Mouse (Mus musculus) kidney, adult 18-20 months (tissue): ENCODE measurements around the gene Gmeb1.
A peak's percentile ranks its signal among the peaks of the same experiment; 100 is the strongest.
"Not testable (repeated sequence)": the region's sequence is repeated elsewhere in the genome, so short reads cannot be mapped to it uniquely, and the experiment has no call there.

Source experiments
- DNase-seq: peaks from one replicate; pipeline ENCODE4 v3.0.0; 2021

The Gmeb1 gene

DNA sequence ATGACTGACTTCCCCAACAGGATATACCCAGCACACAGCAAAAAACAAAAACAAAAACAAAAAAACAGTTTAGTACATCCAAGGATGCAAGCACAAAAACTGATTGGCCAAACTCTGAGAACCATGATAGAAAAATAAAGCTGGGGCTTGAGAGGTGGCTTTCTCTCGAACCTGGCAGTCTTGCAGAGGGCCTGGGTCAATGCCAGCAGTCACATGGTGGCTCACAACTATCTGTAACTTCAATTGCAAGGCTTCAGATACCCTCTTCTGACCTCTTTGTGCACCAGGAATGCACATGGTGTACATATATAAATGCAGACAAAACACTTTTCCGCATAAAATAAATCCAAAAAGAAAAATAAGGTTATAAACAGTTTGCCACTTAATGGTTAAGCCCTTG, 11.8 kb upstream of the Gmeb1 start:
- DNase-seq = no peak

DNA sequence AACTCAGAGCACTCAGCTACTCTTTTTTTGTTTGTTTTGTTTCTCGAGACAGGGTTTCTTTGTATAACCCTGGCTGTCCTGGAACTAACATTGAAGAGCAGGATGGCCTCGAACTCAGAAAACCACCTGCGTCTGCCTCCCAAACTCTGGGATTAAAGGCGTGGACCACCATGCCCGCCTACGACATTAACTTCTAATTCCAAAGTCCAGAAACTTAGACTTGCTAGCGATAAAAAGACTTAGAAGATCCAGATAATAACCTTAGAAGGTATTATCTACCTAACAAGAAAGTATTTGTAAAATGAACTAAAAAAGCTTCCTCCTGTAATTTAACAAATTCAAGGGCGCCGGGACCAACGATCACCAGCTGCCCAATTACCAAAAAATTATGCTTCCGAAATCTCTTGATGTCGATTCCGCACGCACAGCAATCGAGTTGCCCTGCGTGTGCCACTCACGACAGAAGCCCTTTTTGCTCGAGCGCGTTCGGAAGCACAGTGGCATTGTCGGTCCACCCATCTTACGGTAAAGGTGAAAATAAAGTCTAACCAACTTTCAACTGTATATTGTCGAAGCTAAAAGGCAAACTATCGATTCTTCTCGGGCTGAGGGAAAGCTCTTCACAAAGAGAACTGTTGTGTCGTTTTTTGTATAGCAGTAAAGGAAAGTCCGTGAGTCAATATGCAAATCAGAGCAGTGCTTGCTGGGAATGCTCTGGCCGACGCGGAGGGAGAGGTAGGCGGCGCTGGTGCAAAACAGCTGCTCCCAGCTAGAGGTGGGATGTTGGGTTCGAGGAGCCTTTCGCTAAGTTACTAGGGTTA, 8.5 kb upstream of the Gmeb1 start:
- peak; percentile 87 for DNase-seq

DNA sequence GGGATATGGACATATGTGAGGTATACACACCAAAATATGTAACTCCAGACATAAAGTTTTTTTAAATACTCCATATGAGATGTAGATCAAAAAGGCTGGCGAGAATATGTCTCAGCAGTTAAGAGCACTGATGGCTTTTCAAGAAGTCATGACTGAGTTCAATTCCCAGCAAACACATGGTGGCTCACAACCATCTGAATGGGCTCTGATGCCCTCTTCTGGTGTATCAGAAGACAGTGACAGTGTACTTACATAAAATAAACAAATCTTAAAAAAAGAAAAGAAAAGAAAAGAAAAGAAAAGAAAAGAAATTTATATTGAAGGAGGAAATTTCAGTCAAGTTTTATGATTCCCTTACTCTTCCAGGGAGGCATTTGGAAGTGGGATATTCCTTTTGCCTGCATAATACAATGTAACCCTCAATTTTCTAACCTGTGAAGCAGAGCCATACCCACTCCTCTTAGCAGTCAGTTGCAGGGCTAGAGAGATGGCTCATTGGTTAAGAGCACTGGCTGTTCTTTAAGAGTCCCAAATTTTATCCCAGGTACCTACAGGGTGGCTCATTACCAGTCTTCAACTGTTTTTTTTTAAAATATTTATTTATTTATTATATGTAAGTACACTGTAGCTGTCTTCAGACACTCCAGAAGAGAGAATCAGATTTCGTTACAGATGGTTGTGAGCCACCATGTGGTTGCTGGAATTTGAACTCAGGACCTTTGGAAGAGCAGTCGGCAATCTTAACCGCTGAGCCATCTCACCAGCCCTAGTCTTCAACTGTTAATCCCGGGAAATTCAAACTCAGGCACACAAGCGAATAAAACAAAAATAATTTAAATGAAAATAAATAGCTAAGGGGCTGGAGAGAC, 7.7 kb upstream of the Gmeb1 start:
- no peak for DNase-seq

DNA sequence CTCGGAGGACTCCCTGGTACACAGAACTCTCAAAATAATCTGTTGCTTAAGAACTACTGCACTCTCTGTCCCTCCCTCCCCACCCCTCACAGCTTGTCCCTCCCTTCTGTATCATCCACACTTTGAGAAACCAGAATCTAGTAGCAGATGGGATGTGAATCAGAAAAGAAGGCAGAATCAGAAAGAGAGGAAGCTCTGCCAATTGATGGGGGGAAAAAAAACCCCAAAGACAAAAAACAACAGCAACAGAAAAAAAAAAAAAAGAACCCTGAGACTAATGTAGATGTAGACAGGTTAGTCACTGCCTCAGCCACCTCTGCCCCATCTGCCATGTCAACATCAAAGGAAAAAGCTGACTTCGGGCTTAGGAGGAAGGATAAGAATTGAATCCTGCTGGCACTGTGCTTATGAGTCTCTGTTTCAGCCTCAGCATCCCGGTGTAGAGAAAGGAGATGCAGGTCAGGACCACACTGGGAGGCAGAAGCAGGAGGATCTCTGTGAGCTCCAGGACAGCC, 5.5 kb upstream of the Gmeb1 start:
- DNase-seq = no peak

DNA sequence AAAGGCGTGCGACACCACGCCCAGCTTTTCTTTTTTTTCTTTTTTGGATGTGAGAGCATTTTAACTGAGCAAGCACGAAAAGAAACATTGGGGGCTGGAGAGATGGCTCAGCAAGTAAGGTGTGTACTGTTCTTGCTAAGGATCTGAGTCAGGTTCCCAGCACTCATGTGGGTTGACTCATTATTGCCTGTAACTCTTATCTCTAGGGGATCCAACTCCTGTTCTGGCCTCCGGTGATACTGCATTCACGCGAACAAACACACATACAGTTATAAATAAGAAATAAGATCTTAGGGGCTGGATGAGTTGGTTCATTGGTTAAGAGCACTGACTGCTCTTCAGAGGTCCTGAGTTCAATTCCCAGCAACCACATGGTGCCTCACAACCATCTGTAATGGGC, 1.9 kb upstream of the Gmeb1 start:
- no peak for DNase-seq

DNA sequence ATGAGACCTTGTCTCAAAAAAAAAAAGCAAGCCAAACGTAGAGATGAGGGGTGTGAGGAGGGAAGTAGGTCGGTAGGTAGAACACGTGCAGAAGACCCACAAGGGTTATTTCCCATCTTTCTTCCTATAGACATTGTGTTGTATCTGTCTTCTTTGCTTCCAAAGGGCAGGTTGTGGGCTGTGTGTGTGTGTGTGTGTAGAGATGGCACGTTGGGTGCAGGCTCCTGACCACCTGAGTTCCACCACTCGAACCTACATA, 885 bp upstream of the Gmeb1 start:
- DNase-seq = no peak

DNA sequence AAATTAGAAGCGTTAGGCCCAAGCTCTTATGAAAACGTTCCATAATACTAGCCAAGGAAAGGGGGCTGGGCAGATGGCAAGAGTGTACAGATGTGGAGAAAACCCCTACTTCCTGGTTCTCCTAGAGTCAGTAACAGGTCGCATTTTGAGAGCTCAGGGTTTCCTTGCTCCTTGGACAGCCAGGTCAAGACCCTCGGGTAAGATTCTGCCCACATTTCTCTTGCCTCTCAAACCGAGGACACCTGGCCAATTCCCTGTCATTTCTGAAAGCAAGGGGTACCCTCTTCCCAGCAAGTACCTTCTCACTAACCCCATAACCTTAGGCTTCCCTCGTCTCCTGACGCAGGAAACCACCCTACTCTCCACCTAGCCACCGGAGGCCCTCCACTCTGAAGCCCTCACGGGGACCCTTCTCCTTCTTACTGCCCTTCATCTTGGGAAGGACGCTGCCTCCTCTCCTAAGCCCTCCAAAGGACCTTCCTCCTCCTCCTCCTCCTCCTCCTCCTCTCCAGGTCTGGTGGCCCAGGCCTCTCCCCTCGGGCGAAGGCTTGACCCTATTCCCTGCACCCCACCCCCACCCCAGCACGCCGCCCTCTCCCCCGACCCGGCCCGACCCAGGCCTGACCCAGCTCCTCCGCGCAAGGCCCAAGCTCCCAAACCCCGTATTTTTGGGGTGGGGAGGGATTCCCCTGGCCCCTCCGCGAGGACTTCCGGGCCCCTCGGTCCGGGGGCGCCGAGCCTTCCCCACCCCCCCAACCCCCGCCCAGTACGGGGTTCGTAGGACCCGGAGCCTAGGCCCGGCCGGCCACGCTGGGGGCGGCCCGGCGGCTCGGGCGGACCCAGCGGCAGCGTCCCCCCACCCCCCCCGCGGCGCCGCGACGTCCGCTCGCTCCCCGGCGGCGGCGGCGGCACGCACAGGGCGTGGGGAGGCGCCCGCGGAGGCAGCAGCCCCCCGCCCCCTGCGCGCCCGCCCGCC, 710 bp downstream of the Gmeb1 start:
- peak; percentile 65 for DNase-seq

DNA sequence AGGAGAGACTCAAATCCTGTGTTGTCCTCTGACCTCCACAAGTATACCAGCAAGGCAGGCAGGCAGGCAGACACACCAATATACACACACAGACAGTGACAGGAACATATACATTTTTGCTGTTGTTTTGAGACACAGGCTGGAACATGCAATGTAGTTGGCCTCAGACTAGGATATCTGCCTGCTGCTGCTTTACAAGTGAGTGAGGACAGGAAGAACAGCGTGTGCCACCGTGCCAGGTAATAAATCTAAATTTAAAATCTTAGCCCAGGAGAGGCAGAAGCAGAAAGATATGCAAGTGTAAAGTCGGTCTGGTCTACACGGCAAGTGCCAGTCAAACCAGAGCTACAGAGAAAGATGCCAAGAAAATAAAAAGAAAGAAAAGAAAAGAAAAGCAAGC, 2.2 kb downstream of the Gmeb1 start:
- DNase-seq = peak; percentile 25

DNA sequence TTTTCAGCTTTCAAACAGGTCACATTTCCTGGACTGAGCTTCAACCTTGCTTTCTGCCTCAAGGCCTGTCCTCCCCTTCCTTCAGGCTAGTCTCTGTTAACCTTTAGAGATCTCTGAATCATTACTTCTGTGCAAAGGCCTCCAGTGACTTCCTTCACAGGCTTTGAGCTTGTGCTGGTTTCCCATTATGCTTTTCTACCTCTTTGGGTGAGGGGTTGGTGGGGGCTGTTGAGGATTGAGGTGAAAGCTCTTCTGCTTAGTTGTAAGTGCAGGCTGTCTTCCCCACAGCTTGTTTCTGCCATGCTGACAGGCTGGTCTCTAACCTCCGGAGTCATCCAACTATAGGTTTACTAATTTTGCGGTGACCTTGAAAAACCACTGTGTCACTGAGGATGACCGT, 5.0 kb downstream of the Gmeb1 start:
- no peak for DNase-seq

DNA sequence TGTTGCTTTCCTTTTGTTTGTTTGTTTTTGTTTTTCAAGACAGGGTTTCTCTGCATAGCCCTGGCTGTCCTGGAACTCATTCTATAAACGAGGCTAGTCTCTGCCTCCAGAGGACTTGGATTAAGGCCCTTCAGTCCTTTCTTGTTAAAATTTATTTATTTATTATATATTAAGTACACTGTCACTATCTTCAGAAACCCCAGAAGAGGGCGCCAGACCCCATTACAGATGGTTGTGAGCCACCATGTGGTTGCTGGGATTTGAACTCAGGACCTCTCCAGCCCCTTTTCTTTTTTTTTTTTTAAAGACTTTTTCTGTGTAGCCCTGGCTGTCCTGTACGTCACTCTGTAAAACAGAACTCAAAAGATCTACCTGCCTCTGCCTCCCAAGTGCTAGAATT, 6.4 kb downstream of the Gmeb1 start:
- no peak for DNase-seq

DNA sequence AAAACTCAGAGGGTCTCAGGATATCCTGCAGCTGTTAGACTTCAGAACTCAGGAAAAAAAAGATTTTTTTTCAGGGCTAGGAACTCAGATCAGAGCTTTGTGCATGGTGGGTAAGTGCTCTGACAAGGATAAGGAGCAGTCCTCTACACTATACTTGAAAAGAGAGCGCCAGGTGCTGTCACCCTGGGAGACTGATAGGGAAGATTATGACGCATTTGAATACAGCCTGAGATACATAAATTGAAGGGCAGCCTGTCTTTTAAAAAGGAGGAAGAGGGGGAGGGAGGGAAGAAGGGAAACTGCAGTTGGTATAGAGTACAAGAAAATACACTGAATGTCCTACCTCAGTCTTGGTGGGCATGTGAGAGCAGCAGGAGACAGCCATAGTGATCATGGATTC, 7.8 kb downstream of the Gmeb1 start:
- DNase-seq = no peak

DNA sequence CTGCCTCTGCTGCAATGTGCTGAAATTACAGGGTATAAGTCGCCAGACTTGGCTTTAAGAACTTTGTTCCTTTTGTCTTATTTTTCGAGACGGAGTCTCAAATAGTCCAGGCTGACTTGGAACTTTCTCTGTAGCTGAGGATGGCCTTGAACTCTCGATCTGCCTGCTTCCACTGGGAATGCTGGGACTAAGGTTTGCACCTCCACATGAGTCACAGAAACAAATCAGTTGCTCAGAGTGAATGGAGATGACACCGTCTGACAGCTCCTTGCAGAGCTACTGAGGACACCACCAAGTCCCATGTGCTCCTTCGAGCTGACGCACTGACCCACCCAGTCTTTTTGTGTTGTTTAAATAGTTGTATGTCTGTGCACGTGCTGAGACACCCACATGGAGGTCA, 8.3 kb downstream of the Gmeb1 start:
- DNase-seq = no peak

DNA sequence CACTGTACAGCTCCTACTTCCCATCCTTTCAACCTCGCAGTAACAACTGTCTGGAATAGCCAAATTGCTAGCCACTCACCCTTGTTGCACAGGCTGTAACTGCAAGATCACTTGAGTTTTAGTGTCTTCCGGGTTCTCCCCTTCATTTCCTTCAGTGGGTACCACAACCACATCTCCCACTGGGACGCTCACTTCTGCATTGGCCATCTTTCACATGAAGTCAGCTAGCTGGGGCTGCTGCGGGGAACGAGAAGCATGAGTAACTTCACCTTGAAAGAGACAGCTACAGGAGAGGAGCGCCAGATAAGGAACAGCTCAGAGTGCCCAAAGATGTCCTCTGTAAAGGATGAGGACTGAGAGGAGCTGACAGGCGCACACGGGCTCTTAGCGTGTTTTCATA, 9.8 kb downstream of the Gmeb1 start:
- no peak for DNase-seq

DNA sequence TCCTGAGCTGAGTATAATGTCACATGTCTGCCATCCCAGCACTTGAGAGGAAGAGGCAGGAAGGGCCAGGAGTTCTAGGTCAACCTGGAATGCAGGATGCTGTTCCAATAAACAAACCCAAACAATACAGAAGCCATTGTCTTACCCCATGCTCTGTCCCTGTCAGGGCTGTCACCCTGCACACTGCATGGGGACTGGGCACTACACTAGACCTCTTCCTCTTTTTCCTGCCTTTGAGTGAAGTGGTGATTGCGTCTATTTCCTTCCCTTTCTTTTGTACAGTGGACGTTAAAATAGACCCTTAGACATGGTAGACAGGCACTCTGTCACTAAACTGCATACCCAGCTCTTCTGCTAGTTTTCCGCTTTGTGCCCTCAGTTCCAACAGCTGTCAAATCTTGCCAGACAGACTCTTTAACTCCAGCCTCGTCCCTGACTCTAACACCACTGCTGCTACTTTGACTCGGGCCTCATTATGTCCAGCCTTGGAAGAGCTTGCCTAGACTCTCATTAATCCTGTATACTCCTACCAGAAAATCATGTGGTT, 13.9 kb downstream of the Gmeb1 start:
- DNase-seq = no peak

DNA sequence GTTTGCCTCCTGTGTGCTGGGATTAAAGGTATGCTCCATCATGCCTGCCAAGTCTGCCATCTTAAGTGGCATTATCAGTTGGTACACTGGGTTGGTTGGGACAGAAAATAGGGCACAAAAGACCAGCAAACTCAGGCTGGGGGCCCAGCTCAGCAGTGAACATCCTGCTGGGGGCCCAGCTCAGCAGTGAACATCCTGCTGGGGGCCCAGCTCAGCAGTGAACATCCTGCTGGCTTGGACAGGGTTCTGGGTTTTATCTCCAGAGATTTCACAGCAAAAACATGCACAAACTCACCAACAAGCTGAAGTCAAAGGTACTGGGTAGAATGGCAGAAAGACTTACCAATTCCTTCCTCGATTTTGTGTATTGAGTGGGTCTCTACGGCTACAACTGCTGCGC, 15.8 kb downstream of the Gmeb1 start:
- no peak for DNase-seq

DNA sequence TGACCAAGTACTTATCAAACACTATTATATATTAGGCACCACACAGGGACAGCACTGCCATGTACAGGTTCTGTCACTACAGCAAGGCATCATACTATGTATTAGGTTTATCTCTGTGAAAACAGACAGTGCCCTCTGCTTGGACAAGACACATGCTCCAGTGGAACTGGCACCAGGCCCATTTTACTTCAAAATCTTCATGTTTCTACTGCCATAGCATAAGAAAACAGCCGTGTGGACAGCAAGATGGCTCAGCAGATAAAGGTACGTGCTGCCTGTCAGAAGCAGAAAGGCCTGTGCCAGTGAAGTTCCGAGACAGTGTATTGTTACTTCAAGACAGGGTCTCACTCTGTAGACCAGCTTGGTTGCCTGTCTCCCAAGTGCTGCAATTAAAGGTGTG, 20.2 kb downstream of the Gmeb1 start:
- no peak for DNase-seq

DNA sequence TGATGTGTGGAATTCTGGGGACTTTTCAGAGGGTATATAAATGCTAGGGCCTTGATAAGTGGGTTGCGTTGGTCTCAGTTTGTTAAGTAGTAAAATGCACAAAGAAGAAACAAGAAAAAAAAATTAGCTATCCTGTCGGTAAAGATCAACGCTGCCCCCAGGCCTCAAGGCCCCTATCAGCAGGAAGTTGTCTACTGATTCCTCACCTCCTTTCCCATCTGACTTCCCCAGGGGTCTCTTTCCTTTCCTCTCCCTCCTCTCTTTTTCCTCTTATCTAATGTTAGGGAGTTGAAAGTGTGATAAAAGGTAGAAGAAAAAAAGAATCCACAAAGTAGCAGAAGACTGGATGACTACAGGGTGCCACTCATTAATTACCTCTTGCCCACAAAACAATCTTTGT, 21.0 kb downstream of the Gmeb1 start:
- no peak for DNase-seq

DNA sequence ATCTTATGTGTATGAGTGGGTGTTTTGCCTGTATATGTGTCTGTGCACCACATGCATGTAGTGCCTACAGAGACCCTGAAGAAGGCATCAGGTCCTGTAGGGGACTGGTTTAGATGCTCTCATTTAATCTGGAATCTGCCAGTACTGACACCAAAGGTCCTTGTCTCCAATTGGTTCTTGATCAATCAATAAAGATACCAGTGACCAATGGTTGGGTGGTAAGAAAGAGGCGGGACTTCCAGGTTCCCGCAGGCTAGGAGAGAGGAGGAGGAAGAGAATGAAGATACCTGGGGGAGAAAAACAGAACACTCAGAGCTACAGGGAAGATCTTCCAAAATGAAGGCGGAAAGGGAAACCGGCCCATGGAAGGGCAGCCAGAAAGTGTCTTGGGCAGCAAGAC, 23.0 kb downstream of the Gmeb1 start:
- no peak for DNase-seq

DNA sequence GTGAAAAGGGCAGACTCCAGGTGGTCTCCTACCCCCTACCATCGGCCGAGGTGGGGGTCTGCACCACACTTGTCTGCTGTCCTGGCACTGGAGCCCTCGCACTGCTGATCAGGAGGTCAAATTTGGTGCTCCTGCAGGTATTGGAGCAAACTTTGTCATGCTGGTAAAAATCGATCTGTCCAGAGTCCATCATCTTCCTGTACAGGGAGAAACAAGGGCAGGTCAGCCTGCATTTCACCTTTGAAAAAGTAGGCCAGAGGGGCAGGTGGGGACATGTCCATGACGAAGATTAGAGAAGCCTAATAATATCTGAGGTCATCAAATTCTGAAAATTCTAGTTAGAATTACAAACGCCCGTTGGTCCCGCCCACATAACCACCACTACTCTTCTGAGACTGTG, 26.7 kb downstream of the Gmeb1 start:
- no peak for DNase-seq

DNA sequence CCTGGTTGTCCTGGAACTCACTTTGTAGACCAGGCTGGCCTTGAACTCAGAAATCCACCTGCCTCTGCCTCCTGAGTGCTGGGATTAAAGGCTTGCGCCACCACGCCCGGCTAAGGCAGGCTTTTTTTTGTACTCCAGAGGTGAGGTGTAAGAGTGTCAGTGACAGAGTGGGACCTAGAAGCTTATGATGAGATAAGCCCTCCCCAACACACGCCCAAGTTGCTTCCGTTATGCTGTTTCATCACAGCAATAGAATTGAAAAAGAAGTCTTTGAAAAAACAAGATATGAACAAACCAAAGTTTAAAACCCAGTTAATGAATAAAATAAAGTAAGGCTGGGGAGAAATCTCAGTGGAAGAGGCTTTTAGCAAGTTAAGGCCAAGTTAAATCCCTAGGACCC, 31.0 kb downstream of the Gmeb1 start:
- DNase-seq = no peak

DNA sequence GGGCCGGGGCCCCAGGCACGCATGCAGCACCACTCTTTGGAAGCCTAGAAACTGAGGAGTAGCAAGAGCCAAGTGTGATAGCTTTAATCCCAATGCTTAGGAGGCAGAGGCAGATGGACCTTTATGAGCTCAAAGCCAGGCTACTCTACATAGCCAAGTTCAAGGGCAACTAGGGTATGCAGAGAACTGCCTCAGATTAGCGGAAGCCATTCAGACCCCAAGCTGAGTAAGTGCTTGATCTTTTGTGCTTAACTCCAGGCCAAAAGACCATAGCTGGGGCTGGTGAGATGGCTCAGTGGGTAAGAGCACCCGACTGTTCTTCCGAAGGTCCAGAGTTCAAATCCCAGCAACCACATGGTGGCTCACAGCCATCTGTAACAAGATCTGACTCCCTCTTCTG, 39.4 kb downstream of the Gmeb1 start:
- not testable (repeated sequence) for DNase-seq

DNA sequence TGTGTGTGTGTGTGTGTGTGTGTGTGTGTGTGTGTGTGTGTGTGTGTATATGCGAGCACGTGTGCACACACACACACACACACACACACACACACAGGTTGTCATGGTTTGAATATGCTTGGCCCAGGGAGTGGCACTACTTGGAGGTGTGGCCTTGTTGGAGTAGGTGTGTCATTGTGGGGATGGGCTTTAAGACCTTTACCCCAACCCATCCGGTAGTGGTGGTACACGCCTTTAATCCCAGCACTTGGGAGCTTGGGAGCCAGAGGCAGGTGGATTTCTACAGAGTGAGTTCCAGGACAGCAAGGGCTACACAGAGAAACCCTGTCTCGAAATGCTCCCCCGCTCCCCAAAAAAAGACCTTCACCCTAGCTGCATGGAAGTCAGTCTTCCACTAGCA, 43.0 kb downstream of the Gmeb1 start:
- not testable (repeated sequence) for DNase-seq

DNA sequence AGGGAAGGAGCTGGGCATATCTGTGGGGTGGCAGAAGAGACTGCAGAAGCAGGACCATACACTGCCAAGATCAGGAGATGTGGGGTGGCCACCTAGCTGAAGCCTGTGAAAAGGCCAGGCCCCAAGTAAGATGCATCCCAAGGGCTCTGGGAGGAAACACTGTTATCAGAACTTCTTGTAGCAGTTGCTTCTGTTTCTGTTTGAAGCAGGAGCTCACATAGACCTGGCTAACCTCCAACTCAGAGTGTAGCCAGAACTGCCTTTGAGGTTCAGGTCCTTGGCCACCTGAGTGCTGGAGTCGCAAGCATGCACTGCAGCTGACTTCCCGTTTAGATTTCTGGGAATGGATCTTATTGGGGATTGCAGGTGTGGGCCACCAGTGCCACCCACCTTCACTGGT, 43.6 kb downstream of the Gmeb1 start:
- no peak for DNase-seq
